Mouse (Mus musculus): ENCODE measurements around the gene Cygb. TPM values are rescaled to one million over a fixed set of nuclear protein-coding genes. Genes with fewer than 3 reads are reported as not detected.
"Not testable (repeated sequence)": the region's sequence is repeated elsewhere in the genome, so short reads cannot be mapped to it uniquely, and the experiment has no call there.

Gene Cygb
- polyA plus RNA-seq, 1 experiment from 2014 or later: 4.2 TPM

GRCm38 (mm10) chr11:116683777-116684176, 29.7 kb upstream of the Cygb start:
- Histone ChIP-seq H3K36me3 (replicated peaks) (peaks cover 52% of the 10 kb centered on the region), H3K4me3 (replicated peaks) (no peak overlapping the region), H3K4me1 (no peaks in the 10 kb centered on the region), H3K9me3 (no peaks in the 10 kb centered on the region), H3K9ac (no peak overlapping the region), H3K4me2 (no peak overlapping the region), H3K27me3 (no peaks in the 10 kb centered on the region), H3K27ac (no peak overlapping the region)
- 90% methylated on average over 4 of the region's 4 CpGs for WGBS
- no peak for ATAC-seq (ENCODE audit: low FRiP score)

GRCm38 (mm10) chr11:116682501-116683144, 28.5 kb upstream of the Cygb start:
- Histone ChIP-seq H3K4me1 (no peaks in the 10 kb centered on the region), H3K4me3 (replicated peaks) (no peak overlapping the region), H3K9ac (no peak overlapping the region), H3K27ac (no peak overlapping the region), H3K9me3 (no peaks in the 10 kb centered on the region), H3K36me3 (replicated peaks) (peaks cover 60% of the 10 kb centered on the region), H3K27me3 (no peaks in the 10 kb centered on the region), H3K4me2 (no peak overlapping the region)
- no peak for ATAC-seq (ENCODE audit: low FRiP score)
- 87% methylated on average over 14 of the region's 14 CpGs for WGBS

GRCm38 (mm10) chr11:116681147-116681546, 27.0 kb upstream of the Cygb start:
- Histone ChIP-seq H3K9me3 (no peaks in the 10 kb centered on the region), H3K27ac (no peak overlapping the region), H3K4me2 (no peak overlapping the region), H3K27me3 (no peaks in the 10 kb centered on the region), H3K4me3 (replicated peaks) (no peak overlapping the region), H3K9ac (no peak overlapping the region), H3K4me1 (no peaks in the 10 kb centered on the region), H3K36me3 (replicated peaks) (peaks cover 75% of the 10 kb centered on the region)
- WGBS: 92% methylated on average over 4 of the region's 4 CpGs
- ATAC-seq (ENCODE audit: low FRiP score): no peak

GRCm38 (mm10) chr11:116680321-116681091, 26.4 kb upstream of the Cygb start:
- WGBS: 79% methylated on average over 24 of the region's 24 CpGs
- H3K9me3 ChIP-seq: no peaks in the 10 kb centered on the region
- H3K9ac ChIP-seq: no peak overlapping the region
- no peak overlapping the region for H3K27ac ChIP-seq
- peaks cover 76% of the 10 kb centered on the region for H3K36me3 ChIP-seq (replicated peaks)
- H3K4me1 ChIP-seq: no peaks in the 10 kb centered on the region
- no peak overlapping the region for H3K4me3 ChIP-seq (replicated peaks)
- H3K4me2 ChIP-seq: no peak overlapping the region
- no peaks in the 10 kb centered on the region for H3K27me3 ChIP-seq
- no peak for ATAC-seq (ENCODE audit: low FRiP score)

- Histone ChIP-seq H3K27me3 (no peaks in the 10 kb centered on the region), H3K9ac (no peak overlapping the region), H3K9me3 (no peaks in the 10 kb centered on the region), H3K4me1 (peaks cover 5% of the 10 kb centered on the region), H3K4me3 (replicated peaks) (no peak overlapping the region), H3K36me3 (replicated peaks) (peaks cover 77% of the 10 kb centered on the region), H3K27ac (no peak overlapping the region), H3K4me2 (no peak overlapping the region)
- no peak for ATAC-seq (ENCODE audit: low FRiP score)
- WGBS: 94% methylated on average over 6 of the region's 6 CpGs
Observed at GRCm38 (mm10) chr11:116679148-116679547, 25.0 kb upstream of the Cygb start.

- Histone ChIP-seq H3K4me1 (peaks cover 16% of the 10 kb centered on the region), H3K4me2 (no peak overlapping the region)
- no peak for ATAC-seq (ENCODE audit: low FRiP score)
Observed at GRCm38 (mm10) chr11:116677711-116678441, 23.8 kb upstream of the Cygb start.

GRCm38 (mm10) chr11:116676175-116676976, 22.3 kb upstream of the Cygb start:
- Histone ChIP-seq H3K27me3 (no peaks in the 10 kb centered on the region), H3K9ac (no peak overlapping the region), H3K4me2 (no peak overlapping the region), H3K4me3 (replicated peaks) (no peak overlapping the region), H3K36me3 (replicated peaks) (peaks cover 67% of the 10 kb centered on the region), H3K27ac (no peak overlapping the region), H3K9me3 (no peaks in the 10 kb centered on the region), H3K4me1 (peaks cover 24% of the 10 kb centered on the region)
- 92% methylated on average over 14 of the region's 14 CpGs for WGBS
- no peak for ATAC-seq (ENCODE audit: low FRiP score)

More at GRCm38 (mm10) chr11:116677711-116678441, 23.8 kb upstream of the Cygb start:
- H3K9me3 ChIP-seq: no peaks in the 10 kb centered on the region
- H3K27ac ChIP-seq: no peak overlapping the region
- no peaks in the 10 kb centered on the region for H3K27me3 ChIP-seq
- no peak overlapping the region for H3K9ac ChIP-seq
- no peak overlapping the region for H3K4me3 ChIP-seq (replicated peaks)
- peaks cover 80% of the 10 kb centered on the region for H3K36me3 ChIP-seq (replicated peaks)
- WGBS: 86% methylated on average over 8 of the region's 8 CpGs

GRCm38 (mm10) chr11:116675429-116675828, 21.3 kb upstream of the Cygb start:
- H3K27me3 ChIP-seq: not testable (repeated sequence)
- WGBS: 85% methylated on average over 6 of the region's 6 CpGs

GRCm38 (mm10) chr11:116674616-116675379, 20.7 kb upstream of the Cygb start:
- Histone ChIP-seq H3K27me3 (peaks cover 3% of the 10 kb centered on the region; the same call in 1 of the 2 replicates), H3K9ac (no peak overlapping the region), H3K4me3 (replicated peaks) (no peak overlapping the region), H3K4me1 (peaks cover 32% of the 10 kb centered on the region), H3K4me2 (no peak overlapping the region), H3K36me3 (replicated peaks) (peaks cover 59% of the 10 kb centered on the region), H3K9me3 (no peaks in the 10 kb centered on the region), H3K27ac (no peak overlapping the region)
- WGBS: 86% methylated on average over 7 of the region's 7 CpGs
- no peak for ATAC-seq (ENCODE audit: low FRiP score)

More at GRCm38 (mm10) chr11:116675429-116675828, 21.3 kb upstream of the Cygb start:
- not testable (repeated sequence) for H3K9ac ChIP-seq; ATAC-seq (ENCODE audit: low FRiP score); H3K4me3 ChIP-seq (replicated peaks); H3K27ac ChIP-seq; H3K4me2 ChIP-seq; H3K9me3 ChIP-seq
- H3K4me1 ChIP-seq: peaks cover 30% of the 10 kb centered on the region
- H3K36me3 ChIP-seq (replicated peaks): peaks cover 59% of the 10 kb centered on the region

- peaks cover 48% of the 10 kb centered on the region for H3K36me3 ChIP-seq (replicated peaks)
- no peak overlapping the region for H3K27ac ChIP-seq
- H3K4me3 ChIP-seq (replicated peaks): no peak overlapping the region
- H3K4me1 ChIP-seq: peaks cover 43% of the 10 kb centered on the region
- H3K4me2 ChIP-seq: peak overlapping the region; percentile 90
- ATAC-seq (ENCODE audit: low FRiP score): no peak
- H3K9me3 ChIP-seq: no peaks in the 10 kb centered on the region
- peaks cover 4% of the 10 kb centered on the region; the same call in 1 of the 2 replicates for H3K27me3 ChIP-seq
- H3K9ac ChIP-seq: 0 out of 2 replicates have a peak overlapping the region, but pooled peaks have one; percentile 91
- WGBS: 87% methylated on average over 2 of the region's 2 CpGs
Observed at GRCm38 (mm10) chr11:116673410-116673809, 19.3 kb upstream of the Cygb start.

GRCm38 (mm10) chr11:116672595-116672994, 18.5 kb upstream of the Cygb start:
- Histone ChIP-seq H3K27ac (no peak overlapping the region), H3K9ac (peak overlapping the region; percentile 91), H3K9me3 (no peaks in the 10 kb centered on the region), H3K27me3 (peaks cover 4% of the 10 kb centered on the region; the same call in 1 of the 2 replicates), H3K4me3 (replicated peaks) (peak overlapping the region; percentile 83), H3K4me1 (peaks cover 43% of the 10 kb centered on the region), H3K36me3 (replicated peaks) (peaks cover 43% of the 10 kb centered on the region), H3K4me2 (peak overlapping the region; percentile 90)
- WGBS: 21% methylated on average over 7 of the region's 7 CpGs
- ATAC-seq (ENCODE audit: low FRiP score): no peak

Data from forebrain, embryonic 12.5 days (tissue).